ENCODE assay signal across 13 mouse cellular contexts in the genomic region with DNA sequence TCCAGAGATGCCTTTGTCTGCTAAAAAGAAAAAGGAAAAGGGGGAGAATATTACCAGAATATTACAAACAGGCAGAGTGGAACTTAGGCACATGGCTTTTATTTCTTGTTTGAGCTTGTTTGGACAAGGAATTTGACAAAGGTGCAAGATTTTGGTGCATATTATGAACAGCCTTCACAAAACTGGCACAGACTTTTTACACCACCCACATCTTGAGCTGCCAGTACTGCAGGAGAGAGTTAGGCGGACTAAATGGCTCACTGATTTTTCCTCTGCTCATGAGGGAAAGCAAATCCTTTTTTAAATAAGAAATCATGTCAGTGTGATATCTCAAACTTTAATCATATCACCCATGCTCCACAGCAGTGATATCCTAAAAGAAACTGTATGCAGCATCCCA.
"Had no signal": no experiment of that assay in that cellular context is flagged by ENCODE, and none has a peak within 500 bp of the region (broad histone marks: within the 10 kb centered on the region; RNA-seq: fewer than 3 reads in every experiment).

No protein-coding gene starts in this region.

- DNase-seq: kidney, adult 11 months; kidney, adult 8-10 months; kidney, postnatal 10 days; kidney, postnatal 36 days; layer of hippocampus, adult 9-11 months; liver; lung, adult 18-20 months; lung, postnatal 10 days; lung, postnatal 36 days; retina, postnatal 1 day; thymus, adult 2 months; thymus, postnatal 14 days; thymus, postnatal 4 days had no signal
